Mouse (Mus musculus) hindbrain, embryonic 11.5 days (tissue): ENCODE measurements around the gene Mnat1. TPM values are rescaled to one million over a fixed set of nuclear protein-coding genes. Genes with fewer than 3 reads are reported as not detected.

Experiments used
- ATAC-seq: fragments of 200-750 bp; cut with Nextera tagmentation; 2 replicates; pipeline ENCODE4 v1.8.0; 2017; ENCODE audit warnings: mild to moderate bottlenecking, moderate TSS enrichment, moderate library complexity; ENCODE audit not compliant: low FRiP score
- DNase-seq: peaks from one replicate; pipeline ENCODE4 v3.0.0-alpha.2; 2015; ENCODE audit warnings: low spot score
- H3K27ac ChIP-seq: fragments of 300-500 bp; sonication (generic); 2 replicates; pipeline ENCODE4 v1.5.1; 2014; ENCODE audit warnings: mild to moderate bottlenecking, low read depth, low read length
- H3K27me3 ChIP-seq: fragments of 300-500 bp; sonication (generic); 2 replicates; pipeline ENCODE4 v1.6.1; 2014; ENCODE audit warnings: mild to moderate bottlenecking, low read length, moderate library complexity, mixed read lengths; ENCODE audit not compliant: control insufficient read depth, insufficient read depth
- H3K36me3 ChIP-seq: fragments of 300-500 bp; sonication (generic); 2 replicates; pipeline ENCODE4 v1.6.1; 2014; ENCODE audit warnings: mild to moderate bottlenecking, low read length, moderate library complexity, mixed read lengths; ENCODE audit not compliant: control insufficient read depth, insufficient read depth
- H3K4me1 ChIP-seq: fragments of 300-500 bp; sonication (generic); replicated peaks from 2 replicates; pipeline ENCODE4 v1.6.1; 2014; ENCODE audit warnings: low read length, mixed read lengths; ENCODE audit not compliant: control insufficient read depth, insufficient read depth
- H3K4me2 ChIP-seq: fragments of 300-500 bp; sonication (generic); replicated peaks from 2 replicates; pipeline ENCODE4 v1.6.1; 2014; ENCODE audit warnings: mild to moderate bottlenecking, low read depth, low read length
- H3K4me3 ChIP-seq: fragments of 300-500 bp; sonication (generic); 2 replicates; pipeline ENCODE4 v1.5.1; 2014; ENCODE audit warnings: low read depth, low read length
- H3K9ac ChIP-seq: fragments of 300-500 bp; sonication (generic); 2 replicates; pipeline ENCODE4 v1.6.1; 2014; ENCODE audit warnings: low read depth, low read length
- H3K9me3 ChIP-seq: fragments of 300-500 bp; sonication (generic); 2 replicates; pipeline ENCODE4 v1.6.1; 2016; ENCODE audit warnings: low read length; ENCODE audit not compliant: control insufficient read depth
- WGBS: fragments of 180-500 bp; shearing (Covaris S2); extraction: QIAGEN DNeasy Blood & Tissue Kit; methylation state at CpG from one replicate; pipeline ENCODE4 v1.1.7; 2014; 5-methylcytosine and 5-hydroxymethylcytosine counted together
- polyA plus RNA-seq: library from polyadenylated mRNA; unstranded; fragments of >200 nt; fragmentation: Nextera tagmentation; extraction: Ambion mirVana; gene quantifications from 2 replicates; pipeline ENCODE4 v1.2.1, GENCODE M21; 2014

The Mnat1 gene
- polyA plus RNA-seq, 1 experiment from 2014 or later = 36.7 TPM

GRCm38 (mm10) chr12:73288626-73289025 lies 165.1 kb downstream of the Mnat1 start:
- DNase-seq (no peak), ATAC-seq (no peak)
- Histone ChIP-seq H3K4me2 (no peak overlapping the region), H3K9me3 (no peaks in the 10 kb centered on the region), H3K4me1 (no peaks in the 10 kb centered on the region), H3K36me3 (no peaks in the 10 kb centered on the region), H3K27ac (no peak overlapping the region), H3K27me3 (no peaks in the 10 kb centered on the region), H3K4me3 (no peak overlapping the region), H3K9ac (0 out of 2 replicates have a peak overlapping the region, but pooled peaks have one; percentile 11)
- WGBS = 96% methylated on average over 3 of the region's 3 CpGs

- Histone ChIP-seq H3K27me3 (no peaks in the 10 kb centered on the region), H3K4me1 (no peaks in the 10 kb centered on the region), H3K4me2 (no peak overlapping the region), H3K9ac (no peak overlapping the region), H3K9me3 (no peaks in the 10 kb centered on the region), H3K36me3 (no peaks in the 10 kb centered on the region), H3K27ac (no peak overlapping the region), H3K4me3 (no peak overlapping the region)
- no peak for DNase-seq
- no peak for ATAC-seq
These were observed 171.4 kb downstream of the Mnat1 start for GRCm38 (mm10) chr12:73294884-73295283.

GRCm38 (mm10) chr12:73295505-73296140 lies 172.1 kb downstream of the Mnat1 start:
- DNase-seq = no peak

GRCm38 (mm10) chr12:73298621-73299020 lies 175.1 kb downstream of the Mnat1 start:
- WGBS = 98% methylated on average over 5 of the region's 5 CpGs
- Histone ChIP-seq H3K27ac (no peak overlapping the region), H3K4me1 (no peaks in the 10 kb centered on the region), H3K9me3 (no peaks in the 10 kb centered on the region), H3K4me2 (no peak overlapping the region), H3K36me3 (no peaks in the 10 kb centered on the region), H3K4me3 (no peak overlapping the region), H3K9ac (no peak overlapping the region), H3K27me3 (no peaks in the 10 kb centered on the region)
- DNase-seq (no peak), ATAC-seq (no peak)

More at GRCm38 (mm10) chr12:73295505-73296140, 172.1 kb downstream of the Mnat1 start:
- no peak overlapping the region for H3K4me3 ChIP-seq
- no peak overlapping the region for H3K9ac ChIP-seq
- no peak overlapping the region for H3K4me2 ChIP-seq
- no peaks in the 10 kb centered on the region for H3K27me3 ChIP-seq
- H3K36me3 ChIP-seq = no peaks in the 10 kb centered on the region
- H3K4me1 ChIP-seq = no peaks in the 10 kb centered on the region
- ATAC-seq = no peak
- H3K27ac ChIP-seq = no peak overlapping the region
- no peaks in the 10 kb centered on the region for H3K9me3 ChIP-seq
- 91% methylated on average over 11 of the region's 11 CpGs for WGBS

DNA sequence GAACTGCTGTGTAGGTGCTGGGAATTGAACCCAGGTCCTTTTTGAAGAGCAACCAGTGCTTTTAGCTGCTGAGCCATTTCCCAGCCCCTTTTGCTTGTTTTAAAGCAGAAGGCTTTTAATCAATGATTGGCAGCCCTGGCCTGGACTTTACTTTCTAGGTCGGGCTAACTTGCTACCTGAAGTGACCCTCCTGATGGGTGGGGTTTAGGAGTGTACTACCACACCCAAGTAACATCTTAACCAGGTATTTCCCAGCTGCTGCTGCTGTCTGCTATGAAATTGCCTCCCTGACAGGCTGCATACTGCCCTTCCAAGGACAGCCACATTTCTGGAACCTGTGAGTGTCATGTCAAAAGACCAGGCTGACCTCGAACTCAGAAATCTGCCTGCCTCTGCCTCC lies 177.0 kb downstream of the Mnat1 start:
- Histone ChIP-seq H3K27ac (no peak overlapping the region), H3K36me3 (no peaks in the 10 kb centered on the region), H3K27me3 (no peaks in the 10 kb centered on the region), H3K9me3 (no peaks in the 10 kb centered on the region), H3K4me1 (no peaks in the 10 kb centered on the region), H3K4me2 (no peak overlapping the region), H3K9ac (no peak overlapping the region), H3K4me3 (no peak overlapping the region)
- DNase-seq (no peak), ATAC-seq (no peak)
- WGBS = 93% methylated on average over 2 of the region's 2 CpGs

DNA sequence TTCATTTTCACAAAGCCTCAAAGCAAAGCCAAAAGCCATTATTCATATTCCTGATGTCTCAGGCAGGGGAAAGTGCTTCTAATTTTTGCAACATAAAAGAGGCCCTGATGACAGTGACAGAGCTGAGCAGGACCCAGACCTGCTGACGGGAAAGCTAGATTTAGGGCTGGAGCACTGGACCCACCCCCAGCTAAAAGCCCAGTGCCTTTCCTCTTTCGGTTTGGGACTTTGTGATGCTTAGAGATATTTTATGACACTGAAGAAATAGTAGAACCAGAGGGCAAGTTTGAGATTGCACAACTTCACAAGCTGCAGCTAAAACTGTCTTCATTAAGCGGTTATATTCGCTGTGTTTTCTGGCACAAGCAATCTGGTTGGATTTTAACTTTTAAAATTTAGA lies 181.1 kb downstream of the Mnat1 start:
- H3K27ac ChIP-seq = no peak overlapping the region
- no peak overlapping the region for H3K4me2 ChIP-seq
- DNase-seq = no peak
- WGBS = 85% methylated on average over 4 of the region's 4 CpGs
- no peaks in the 10 kb centered on the region for H3K27me3 ChIP-seq
- H3K36me3 ChIP-seq = no peaks in the 10 kb centered on the region
- ATAC-seq = no peak
- H3K9me3 ChIP-seq = no peaks in the 10 kb centered on the region
- H3K9ac ChIP-seq = no peak overlapping the region
- H3K4me3 ChIP-seq = no peak overlapping the region
- H3K4me1 ChIP-seq = no peaks in the 10 kb centered on the region

DNA sequence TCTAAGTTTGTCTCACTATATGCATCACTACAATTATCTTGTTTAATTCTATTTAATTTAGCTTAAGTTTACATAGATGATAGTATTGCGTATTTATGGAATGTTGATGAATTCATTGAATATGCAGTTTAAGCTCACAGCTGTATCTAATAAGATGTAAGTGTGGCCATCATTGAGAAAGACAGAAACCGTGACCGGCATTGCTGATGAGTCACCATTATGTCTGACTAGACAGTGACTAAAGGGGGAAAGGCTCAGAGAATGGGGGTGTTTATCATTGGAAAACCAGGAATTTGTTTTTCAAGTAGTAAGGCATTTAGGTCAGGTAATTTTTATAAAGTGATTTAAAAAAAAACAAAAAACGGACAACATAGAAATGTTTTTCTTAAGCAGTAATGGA lies 184.2 kb downstream of the Mnat1 start:
- Histone ChIP-seq H3K9me3 (no peaks in the 10 kb centered on the region), H3K4me3 (no peak overlapping the region), H3K4me1 (no peaks in the 10 kb centered on the region), H3K36me3 (no peaks in the 10 kb centered on the region), H3K4me2 (no peak overlapping the region), H3K9ac (no peak overlapping the region), H3K27ac (no peak overlapping the region), H3K27me3 (no peaks in the 10 kb centered on the region)
- ATAC-seq = no peak
- no peak for DNase-seq
- 91% methylated on average over 4 of the region's 4 CpGs for WGBS

DNA sequence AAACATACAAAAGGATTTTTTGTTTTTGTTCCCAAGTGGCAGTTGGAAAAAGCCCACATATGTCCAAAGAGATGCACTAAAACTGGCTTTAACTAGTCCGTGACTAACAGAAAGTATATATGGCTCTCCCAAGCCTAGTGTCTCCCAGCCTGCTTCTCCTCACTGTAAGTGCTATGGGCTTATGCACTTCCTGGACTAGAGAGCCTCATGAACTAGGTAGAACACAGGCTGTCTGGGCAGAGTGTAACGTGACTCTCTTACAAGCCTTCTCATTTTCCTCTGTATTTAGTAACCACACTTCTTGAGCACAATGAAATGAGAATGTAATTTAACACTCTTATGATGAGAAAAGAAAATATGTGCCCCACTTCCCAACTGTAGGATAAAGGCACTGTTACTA lies 185.2 kb downstream of the Mnat1 start:
- Histone ChIP-seq H3K9me3 (no peaks in the 10 kb centered on the region), H3K4me2 (no peak overlapping the region), H3K9ac (no peak overlapping the region), H3K4me3 (no peak overlapping the region), H3K27ac (no peak overlapping the region), H3K36me3 (no peaks in the 10 kb centered on the region), H3K27me3 (no peaks in the 10 kb centered on the region), H3K4me1 (no peaks in the 10 kb centered on the region)
- 80% methylated on average over 2 of the region's 2 CpGs for WGBS
- no peak for DNase-seq
- no peak for ATAC-seq
